Comparison of ENCODE assay signal across 8 mouse cellular contexts in the genomic region with DNA sequence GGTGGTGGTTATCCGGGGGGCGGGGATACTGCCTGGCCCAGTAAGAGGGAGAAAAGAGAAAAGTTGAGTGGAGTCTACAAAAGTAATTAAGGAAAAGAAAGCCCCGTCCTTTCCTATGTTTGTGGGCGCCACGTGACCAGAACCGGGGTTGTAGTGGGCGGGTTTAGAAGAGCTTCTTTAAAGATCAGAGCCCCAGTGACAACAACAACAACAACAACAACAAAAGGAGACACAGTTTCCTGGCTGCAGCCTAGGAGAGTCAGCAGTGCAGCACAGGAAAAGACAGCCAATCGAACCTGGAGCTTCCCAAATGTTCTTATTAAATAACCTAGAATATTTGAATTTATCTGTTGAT. TPM values are rescaled to one million over a fixed set of nuclear protein-coding genes. Genes with fewer than 3 reads are reported as not detected.
DNase-seq lines count a peak whose midpoint lies in the region; ATAC-seq and TF ChIP-seq lines count a peak whose summit lies in the region.

No protein-coding gene starts in this region.

- no peaks in the 10 kb centered on the region for H3K9me3 ChIP-seq in lung, embryonic 14.5 days (ENCODE audit: low read depth, low read length)
- H3K9me3 ChIP-seq in embryonic facial prominence, embryonic 11.5 days (replicated peaks; ENCODE audit: control insufficient read depth, low read length) = no peaks in the 10 kb centered on the region
- no peaks in the 10 kb centered on the region for H3K9me3 ChIP-seq in intestine, embryonic 15.5 days
- H3K9me3 ChIP-seq in midbrain, embryonic 12.5 days = no peaks in the 10 kb centered on the region

- 11% methylated on average over 8 of the region's 8 CpGs for WGBS in lung, embryonic 14.5 days
- 13% methylated on average over 8 of the region's 8 CpGs for WGBS in embryonic facial prominence, embryonic 11.5 days
- WGBS in intestine, embryonic 15.5 days = 18% methylated on average over 8 of the region's 8 CpGs
- WGBS in midbrain, embryonic 12.5 days = 18% methylated on average over 8 of the region's 8 CpGs

- DNase-seq in lung, embryonic 14.5 days = peak; percentile 44
- no peak for DNase-seq in lung, postnatal 14 days
- peak; percentile 0 for DNase-seq in embryonic facial prominence, embryonic 11.5 days (ENCODE audit: low spot score)
- no peak for DNase-seq in cerebellum, postnatal 4 days (ENCODE audit: low spot score in 2 of 2)
- DNase-seq in cerebellum, postnatal 14 days = no peak
- no peak for DNase-seq in cerebellum, postnatal 25 days

- H3K27ac ChIP-seq in lung, embryonic 14.5 days (ENCODE audit: low read depth) = no peak overlapping the region
- no peak overlapping the region for H3K27ac ChIP-seq in embryonic facial prominence, embryonic 11.5 days (replicated peaks; ENCODE audit: low read depth, low read length)
- H3K27ac ChIP-seq in intestine, embryonic 15.5 days = no peak overlapping the region
- no peak overlapping the region for H3K27ac ChIP-seq in midbrain, embryonic 12.5 days (replicated peaks)

- H3K4me3 ChIP-seq in lung, embryonic 14.5 days (ENCODE audit: low read depth, low read length) = peak overlapping the region; percentile 44
- H3K4me3 ChIP-seq in embryonic facial prominence, embryonic 11.5 days (ENCODE audit: low read depth, low read length) = peak overlapping the region; percentile 48
- H3K4me3 ChIP-seq in intestine, embryonic 15.5 days (replicated peaks) = peak overlapping the region; percentile 53
- peak overlapping the region; percentile 48 for H3K4me3 ChIP-seq in midbrain, embryonic 12.5 days

- ATAC-seq in lung, embryonic 14.5 days (ENCODE audit: insufficient read depth) = no peak; the same call in none of the 2 replicates
- ATAC-seq in embryonic facial prominence, embryonic 11.5 days (replicated peaks; ENCODE audit: insufficient number of reproducible peaks, low FRiP score, low TSS enrichment, low read depth) = no peak
- ATAC-seq in intestine, embryonic 15.5 days = no peak; the same call in 1 of the 2 replicates
- no peak for ATAC-seq in midbrain, embryonic 12.5 days (ENCODE audit: low FRiP score, low read depth)

- H3K4me1 ChIP-seq in lung, embryonic 14.5 days (ENCODE audit: insufficient read depth) = no peaks in the 10 kb centered on the region
- no peaks in the 10 kb centered on the region for H3K4me1 ChIP-seq in embryonic facial prominence, embryonic 11.5 days (ENCODE audit: control insufficient read depth, insufficient read depth, low read length)
- H3K4me1 ChIP-seq in intestine, embryonic 15.5 days (replicated peaks) = 0 out of 2 replicates have a peak, but pooled peaks cover 3% of the 10 kb centered on the region
- H3K4me1 ChIP-seq in midbrain, embryonic 12.5 days = no peaks in the 10 kb centered on the region

- no peaks in the 10 kb centered on the region for H3K36me3 ChIP-seq in lung, embryonic 14.5 days (ENCODE audit: insufficient read depth)
- H3K36me3 ChIP-seq in embryonic facial prominence, embryonic 11.5 days (replicated peaks; ENCODE audit: control insufficient read depth, insufficient read depth, low read depth, low read length) = no peaks in the 10 kb centered on the region
- no peaks in the 10 kb centered on the region for H3K36me3 ChIP-seq in intestine, embryonic 15.5 days
- no peaks in the 10 kb centered on the region for H3K36me3 ChIP-seq in midbrain, embryonic 12.5 days

- H3K4me2 ChIP-seq in lung, embryonic 14.5 days = peak overlapping the region; percentile 77
- peak overlapping the region; percentile 81 for H3K4me2 ChIP-seq in embryonic facial prominence, embryonic 11.5 days (ENCODE audit: low read depth, low read length)
- H3K4me2 ChIP-seq in intestine, embryonic 15.5 days (replicated peaks) = peak overlapping the region; percentile 90
- peak overlapping the region; percentile 71 for H3K4me2 ChIP-seq in midbrain, embryonic 12.5 days (replicated peaks)

- no peak for TF ChIP-seq CTCF in lung, embryonic 14.5 days (IDR thresholded peaks at IDR 0.05; ENCODE audit: low read depth)

- no peaks in the 10 kb centered on the region for H3K27me3 ChIP-seq in lung, embryonic 14.5 days (ENCODE audit: insufficient read depth, low read length)
- no peaks in the 10 kb centered on the region for H3K27me3 ChIP-seq in embryonic facial prominence, embryonic 11.5 days (ENCODE audit: control insufficient read depth, insufficient read depth, low read length)
- no peaks in the 10 kb centered on the region for H3K27me3 ChIP-seq in intestine, embryonic 15.5 days (replicated peaks)
- H3K27me3 ChIP-seq in midbrain, embryonic 12.5 days = no peaks in the 10 kb centered on the region

- H3K9ac ChIP-seq in lung, embryonic 14.5 days = peak overlapping the region; percentile 36
- H3K9ac ChIP-seq in embryonic facial prominence, embryonic 11.5 days (replicated peaks; ENCODE audit: low read length) = peak overlapping the region; percentile 55
- peak overlapping the region; percentile 47 for H3K9ac ChIP-seq in intestine, embryonic 15.5 days
- H3K9ac ChIP-seq in midbrain, embryonic 12.5 days (replicated peaks) = peak overlapping the region; percentile 37; the same call in 1 of the 2 replicates

RNA-seq across cellular contexts. Expression of a gene that starts 0.5 kb away (rescaled TPM):
- polyA plus RNA-seq in lung, embryonic 14.5 days (2014; fragmentation: Nextera tagmentation; extraction: Ambion mirVana) = 2.5 and 3.3 TPM in 2 replicates
- polyA plus RNA-seq in embryonic facial prominence, embryonic 11.5 days (2014; fragmentation: Nextera tagmentation; extraction: Ambion mirVana) = 3.9 and 5.2 TPM in 2 replicates
- polyA plus RNA-seq in intestine, embryonic 15.5 days (2015; fragmentation: Nextera tagmentation; extraction: Ambion mirVana) = 2.8 and 2.9 TPM in 2 replicates
- 2.7 and 2.8 TPM in 2 replicates for polyA plus RNA-seq in midbrain, embryonic 12.5 days (2016; fragmentation: Nextera tagmentation; extraction: Ambion mirVana)

RNA-seq across cellular contexts. Expression of a gene that starts 39.0 kb away (rescaled TPM):
- polyA plus RNA-seq in lung, embryonic 14.5 days (2014; fragmentation: Nextera tagmentation; extraction: Ambion mirVana) = 4.3 and 4.9 TPM in 2 replicates
- polyA plus RNA-seq in embryonic facial prominence, embryonic 11.5 days (2014; fragmentation: Nextera tagmentation; extraction: Ambion mirVana) = 3.6 and 4.1 TPM in 2 replicates
- polyA plus RNA-seq in intestine, embryonic 15.5 days (2015; fragmentation: Nextera tagmentation; extraction: Ambion mirVana) = 5.9 and 6.5 TPM in 2 replicates
- polyA plus RNA-seq in midbrain, embryonic 12.5 days (2016; fragmentation: Nextera tagmentation; extraction: Ambion mirVana) = 2.8 and 3.4 TPM in 2 replicates

Comparison
In these comparisons a context has a peak if more than half of its experiments do, and no peak if none do; other contexts are left out.
1. DNase-seq: peak in lung, embryonic 14.5 days (single experiment) and embryonic facial prominence, embryonic 11.5 days (single experiment); none in lung, postnatal 14 days (single experiment), cerebellum, postnatal 4 days (0 of 2), cerebellum, postnatal 14 days (0 of 2) and cerebellum, postnatal 25 days (0 of 2).
2. Peak in every context shown above with its lines, with median percentiles within 50 percentile points of each other: H3K4me2 ChIP-seq, H3K4me3 ChIP-seq and H3K9ac ChIP-seq.